In the genomic region with DNA sequence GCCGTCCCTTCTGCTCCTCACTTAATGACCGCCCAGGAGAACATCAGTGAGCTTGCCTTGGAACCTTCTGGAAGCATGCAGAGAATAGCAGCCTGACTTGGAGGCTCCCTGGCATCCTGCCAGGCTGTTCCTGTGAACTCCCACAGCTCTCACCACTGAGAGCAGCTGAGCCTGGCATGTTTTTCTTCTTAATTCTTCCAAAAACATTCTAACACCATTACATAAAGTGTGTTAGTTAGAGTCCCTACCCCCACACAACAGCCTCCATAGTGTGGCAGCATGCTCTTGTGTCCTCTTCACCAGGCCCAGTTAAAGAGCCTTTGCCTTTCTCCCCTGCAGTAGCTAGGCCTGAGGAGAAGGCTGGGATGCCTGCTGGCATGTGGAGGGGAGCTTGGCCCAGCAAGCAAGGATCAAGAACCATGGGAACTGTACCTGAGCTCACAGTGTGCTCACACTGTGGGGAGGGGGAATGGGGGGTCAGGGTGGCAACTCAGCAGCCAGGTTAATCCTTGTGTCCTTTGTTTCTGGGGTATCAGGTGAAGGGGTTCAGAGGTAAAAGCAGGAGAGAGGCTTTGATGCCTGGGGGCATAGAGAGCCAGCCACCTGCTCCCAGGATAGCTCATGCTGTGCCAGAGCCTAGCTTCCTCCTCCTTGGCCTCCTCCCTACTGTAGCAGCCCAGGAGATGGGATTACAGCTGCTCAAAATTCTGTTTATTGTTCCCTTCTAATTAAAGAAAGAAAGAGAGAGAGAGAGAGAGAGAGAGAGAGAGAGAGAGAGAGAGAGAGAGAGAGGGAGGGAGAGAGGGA, we compare ENCODE assay signal across 9 mouse cellular contexts. TPM values are rescaled to one million over a fixed set of nuclear protein-coding genes. Genes with fewer than 3 reads are reported as not detected.
DNase-seq lines count a peak whose midpoint lies in the region; ATAC-seq lines count a peak whose summit lies in the region.
"Had no signal": no experiment of that assay in that cellular context is flagged by ENCODE, and none has a peak within 500 bp of the region (broad histone marks: within the 10 kb centered on the region; RNA-seq: fewer than 3 reads in every experiment).

No protein-coding gene starts in this region.

- no peaks in the 10 kb centered on the region for H3K36me3 ChIP-seq in hindbrain, embryonic 13.5 days

- peaks cover 2% of the 10 kb centered on the region for H3K27me3 ChIP-seq in hindbrain, embryonic 13.5 days

- H3K9ac ChIP-seq in hindbrain, embryonic 13.5 days, result no peak overlapping the region

- H3K27ac ChIP-seq in hindbrain, embryonic 13.5 days, result peak overlapping the region; percentile 64

- H3K4me2 ChIP-seq in hindbrain, embryonic 13.5 days, result no peak overlapping the region

- no peaks in the 10 kb centered on the region for H3K9me3 ChIP-seq in hindbrain, embryonic 13.5 days
- H3K9me3 ChIP-seq: megakaryocyte, embryonic 14.5 days had no signal

- ATAC-seq in hindbrain, embryonic 13.5 days (ENCODE audit: low FRiP score), result 0 out of 2 replicates have a peak, but pooled peaks have one; percentile 15

- 49% methylated on average over 2 of the region's 2 CpGs for WGBS in hindbrain, embryonic 13.5 days

- H3K4me1 ChIP-seq in hindbrain, embryonic 13.5 days (replicated peaks), result peaks cover 21% of the 10 kb centered on the region

- no peak overlapping the region for H3K4me3 ChIP-seq in hindbrain, embryonic 13.5 days
- H3K4me3 ChIP-seq: megakaryocyte, embryonic 14.5 days had no signal

- peak; percentile 41 for DNase-seq in adrenal gland, adult 2 months
- DNase-seq in adrenal gland, adult 8-10 months, result no peak
- peak; percentile 45 to 74 for DNase-seq in urinary bladder, postnatal 4 days (ENCODE audit: low spot score in 2 of 2)
- no peak for DNase-seq in urinary bladder, adult 2 months (ENCODE audit: low spot score)
- peak; percentile 90 for DNase-seq in left cerebral cortex, adult 11 months (ENCODE audit: low spot score)
- DNase-seq in ovary, postnatal 14 days (ENCODE audit: low spot score), result peak; percentile 54
- DNase-seq in natural killer cell, adult 2 months (ENCODE audit: low spot score in 2 of 2), result no peak

RNA-seq across cellular contexts. Expression of a gene that starts 7.3 kb away (rescaled TPM):
- 1 to 10 TPM; 6.1 to 9.0 TPM for total RNA-seq in adrenal gland, adult 2 months (2021)
- polyA plus RNA-seq in adrenal gland, adult 2 months (2012; rRNA removed), result 10.2 and 13.8 TPM in 2 replicates
- total RNA-seq in adrenal gland, adult 8-10 months (2022), result 10 to 100 TPM in 3 of 4 experiments, 1 to 10 TPM in 1; 7.9 to 47.0 (median 29.0) TPM
- 0.50 and 0.76 TPM in 2 replicates for polyA plus RNA-seq in urinary bladder, adult 2 months (2012; rRNA removed)
- polyA plus RNA-seq in hindbrain, embryonic 13.5 days (2015; fragmentation: Nextera tagmentation; extraction: Ambion mirVana), result 5.7 and 6.3 TPM in 2 replicates

RNA-seq across cellular contexts. Expression of a gene that starts 11.8 kb away (rescaled TPM):
- 10 to 100 TPM; 53.4 to 74.0 TPM for total RNA-seq in adrenal gland, adult 2 months (2021)
- 231 and 248 TPM in 2 replicates for polyA plus RNA-seq in adrenal gland, adult 2 months (2012; rRNA removed)
- total RNA-seq in adrenal gland, adult 8-10 months (2022), result 100 to 1,000 TPM in 2 of 4 experiments, 10 to 100 TPM in 2; 64.4 to 118 (median 88.8) TPM
- polyA plus RNA-seq in urinary bladder, adult 2 months (2012; rRNA removed), result 105 and 123 TPM in 2 replicates
- 133 TPM in 2 replicates for polyA plus RNA-seq in hindbrain, embryonic 13.5 days (2015; fragmentation: Nextera tagmentation; extraction: Ambion mirVana)

RNA-seq across cellular contexts. Expression of a gene that starts 34.2 kb away (rescaled TPM):
- total RNA-seq in adrenal gland, adult 2 months (2021), result 10 to 100 TPM; 37.7 to 41.9 TPM
- polyA plus RNA-seq in adrenal gland, adult 2 months (2012; rRNA removed), result 137 and 144 TPM in 2 replicates
- 10 to 100 TPM; 40.6 to 51.2 (median 45.5) TPM for total RNA-seq in adrenal gland, adult 8-10 months (2022)
- 52.6 and 59.0 TPM in 2 replicates for polyA plus RNA-seq in urinary bladder, adult 2 months (2012; rRNA removed)
- polyA plus RNA-seq in hindbrain, embryonic 13.5 days (2015; fragmentation: Nextera tagmentation; extraction: Ambion mirVana), result 68.2 and 69.0 TPM in 2 replicates

RNA-seq across cellular contexts. Expression of a gene that starts 44.9 kb away (rescaled TPM):
- total RNA-seq in adrenal gland, adult 2 months (2021), result 10 to 100 TPM; 30.3 to 49.1 TPM
- 60.0 and 83.4 TPM in 2 replicates for polyA plus RNA-seq in adrenal gland, adult 2 months (2012; rRNA removed)
- total RNA-seq in adrenal gland, adult 8-10 months (2022), result 10 to 100 TPM; 27.7 to 38.9 (median 36.1) TPM
- polyA plus RNA-seq in urinary bladder, adult 2 months (2012; rRNA removed), result 19.2 and 19.3 TPM in 2 replicates
- 79.1 and 86.2 TPM in 2 replicates for polyA plus RNA-seq in hindbrain, embryonic 13.5 days (2015; fragmentation: Nextera tagmentation; extraction: Ambion mirVana)

Comparison
In these comparisons a context has a peak if more than half of its experiments do, and no peak if none do; other contexts are left out.
1. DNase-seq: peak in adrenal gland, adult 2 months (single experiment), urinary bladder, postnatal 4 days (2 of 2), left cerebral cortex, adult 11 months (single experiment) and ovary, postnatal 14 days (single experiment); none in adrenal gland, adult 8-10 months (single experiment), urinary bladder, adult 2 months (single experiment) and natural killer cell, adult 2 months (0 of 2).